Mouse (Mus musculus): Measurements from ENCODE around the gene Olfml3. TPM values are rescaled to one million over a fixed set of nuclear protein-coding genes. Genes with fewer than 3 reads are reported as not detected.

Olfml3 gene
- polyA plus RNA-seq, 2 experiments = 52.0 to 82.5 TPM

- DNase-seq (ENCODE audit: low spot score) (peak; percentile 76), ATAC-seq (ENCODE audit: low FRiP score, low read depth) (no peak)
- no peak overlapping the region for H3K9ac ChIP-seq (ENCODE audit: low read depth, low read length, severe bottlenecking)
- H3K36me3 ChIP-seq (ENCODE audit: control insufficient read depth, insufficient read depth, low read length) = peaks cover 27% of the 10 kb centered on the region
- H3K9me3 ChIP-seq (ENCODE audit: control insufficient read depth, low read length) = no peaks in the 10 kb centered on the region
- 64% methylated on average over 9 of the region's 9 CpGs for WGBS
- TF ChIP-seq POLR2A (IDR thresholded peaks at IDR 0.05; ENCODE audit: borderline replicate concordance, extremely low read depth, insufficient read depth, insufficient read length) = no peak
- 0 out of 2 replicates have a peak overlapping the region, but pooled peaks have one; percentile 10 for H3K4me2 ChIP-seq (replicated peaks; ENCODE audit: low read depth, low read length, severe bottlenecking)
- no peak overlapping the region for H3K27ac ChIP-seq (replicated peaks; ENCODE audit: low read depth, low read length)
- H3K27me3 ChIP-seq (ENCODE audit: control insufficient read depth, insufficient read depth, low read length) = no peaks in the 10 kb centered on the region
- peaks cover 9% of the 10 kb centered on the region for H3K4me1 ChIP-seq (ENCODE audit: control insufficient read depth, insufficient read depth, low read length)
- no peak overlapping the region for H3K4me3 ChIP-seq (replicated peaks; ENCODE audit: low read length)
Observed at GRCm38 (mm10) chr3:103771531-103772130, 33.8 kb upstream of the Olfml3 start.

- Histone ChIP-seq H3K27me3 (ENCODE audit: control insufficient read depth, insufficient read depth, low read length) (no peaks in the 10 kb centered on the region), H3K4me3 (replicated peaks; ENCODE audit: low read length) (no peak overlapping the region), H3K4me1 (ENCODE audit: control insufficient read depth, insufficient read depth, low read length) (peaks cover 4% of the 10 kb centered on the region), H3K36me3 (ENCODE audit: control insufficient read depth, insufficient read depth, low read length) (peaks cover 54% of the 10 kb centered on the region), H3K4me2 (replicated peaks; ENCODE audit: low read depth, low read length, severe bottlenecking) (no peak overlapping the region), H3K27ac (replicated peaks; ENCODE audit: low read depth, low read length) (no peak overlapping the region), H3K9me3 (ENCODE audit: control insufficient read depth, low read length) (no peaks in the 10 kb centered on the region), H3K9ac (ENCODE audit: low read depth, low read length, severe bottlenecking) (no peak overlapping the region)
- ATAC-seq (ENCODE audit: low FRiP score, low read depth) = no peak
- TF ChIP-seq POLR2A (IDR thresholded peaks at IDR 0.05; ENCODE audit: borderline replicate concordance, extremely low read depth, insufficient read depth, insufficient read length) = no peak
- no peak for DNase-seq (ENCODE audit: low spot score)
- 78% methylated on average over 3 of the region's 3 CpGs for WGBS
Observed at GRCm38 (mm10) chr3:103766789-103767188, 29.0 kb upstream of the Olfml3 start.

DNA sequence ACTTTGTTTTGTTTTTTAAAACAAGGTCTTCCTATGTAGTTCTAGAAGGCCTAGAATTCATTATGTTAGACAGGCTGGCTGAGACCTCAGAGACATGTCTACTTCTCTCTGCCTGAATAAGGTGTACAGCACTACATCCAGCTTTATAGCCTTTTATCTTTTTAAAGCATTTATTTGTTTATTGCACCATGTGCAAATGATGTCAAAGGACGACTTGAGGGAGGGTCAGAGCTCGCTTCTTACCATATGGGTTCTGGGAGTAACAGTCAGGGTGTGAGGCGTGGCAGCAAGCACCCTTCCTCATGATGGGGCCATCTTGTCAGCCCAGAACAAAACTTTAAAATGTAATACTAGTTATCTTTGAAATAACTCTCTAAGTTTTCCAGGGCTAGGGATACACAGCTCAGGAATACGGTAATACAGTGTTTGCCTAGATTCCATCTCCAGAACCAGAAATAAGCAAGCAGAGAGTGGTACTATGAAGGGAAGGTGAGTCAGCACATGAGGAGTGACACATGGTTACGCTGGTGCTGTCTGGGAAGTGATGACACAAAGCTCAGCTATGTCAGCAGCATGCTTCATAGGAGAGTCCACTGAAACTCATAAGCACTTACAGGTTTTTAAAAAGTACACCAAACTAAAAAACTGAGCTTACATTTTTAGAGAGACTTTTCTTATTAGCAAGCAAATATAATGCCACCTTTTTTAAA, 21.6 kb upstream of the Olfml3 start:
- no peak overlapping the region for H3K4me2 ChIP-seq (replicated peaks; ENCODE audit: low read depth, low read length, severe bottlenecking)
- H3K4me3 ChIP-seq (replicated peaks; ENCODE audit: low read length) = no peak overlapping the region
- no peak for TF ChIP-seq POLR2A (IDR thresholded peaks at IDR 0.05; ENCODE audit: borderline replicate concordance, extremely low read depth, insufficient read depth, insufficient read length)
- no peaks in the 10 kb centered on the region for H3K9me3 ChIP-seq (ENCODE audit: control insufficient read depth, low read length)
- H3K9ac ChIP-seq (ENCODE audit: low read depth, low read length, severe bottlenecking) = no peak overlapping the region
- no peaks in the 10 kb centered on the region for H3K27me3 ChIP-seq (ENCODE audit: control insufficient read depth, insufficient read depth, low read length)
- H3K36me3 ChIP-seq (ENCODE audit: control insufficient read depth, insufficient read depth, low read length) = peaks cover 78% of the 10 kb centered on the region
- 84% methylated on average over 5 of the region's 5 CpGs for WGBS
- ATAC-seq (ENCODE audit: low FRiP score, low read depth) (no peak), DNase-seq (ENCODE audit: low spot score) (no peak)
- H3K27ac ChIP-seq (replicated peaks; ENCODE audit: low read depth, low read length) = no peak overlapping the region
- H3K4me1 ChIP-seq (ENCODE audit: control insufficient read depth, insufficient read depth, low read length) = no peaks in the 10 kb centered on the region

DNA sequence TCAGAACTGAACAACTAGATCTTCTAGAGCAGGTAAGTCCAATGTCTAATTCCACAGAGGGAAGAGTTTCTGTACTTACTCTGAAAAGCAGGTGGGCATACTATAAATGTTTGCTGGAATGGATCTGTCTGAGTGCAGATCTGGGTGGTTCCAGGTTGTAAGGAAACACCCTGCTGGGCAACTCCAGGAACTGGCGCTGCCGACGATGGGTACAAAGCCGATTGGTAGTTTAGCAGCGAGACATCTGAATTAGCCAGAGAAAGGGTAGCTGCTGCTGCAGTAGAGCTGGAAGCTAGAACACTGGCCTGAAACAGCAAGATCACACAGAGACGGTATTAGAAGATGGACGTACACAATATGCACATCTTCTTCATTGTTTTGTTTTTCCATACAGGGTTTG, 20.7 kb upstream of the Olfml3 start:
- no peaks in the 10 kb centered on the region for H3K4me1 ChIP-seq (ENCODE audit: control insufficient read depth, insufficient read depth, low read length)
- H3K9ac ChIP-seq (ENCODE audit: low read depth, low read length, severe bottlenecking) = no peak overlapping the region
- no peak overlapping the region for H3K4me3 ChIP-seq (replicated peaks; ENCODE audit: low read length)
- peaks cover 79% of the 10 kb centered on the region for H3K36me3 ChIP-seq (ENCODE audit: control insufficient read depth, insufficient read depth, low read length)
- DNase-seq (ENCODE audit: low spot score) (no peak), ATAC-seq (ENCODE audit: low FRiP score, low read depth) (no peak)
- no peak overlapping the region for H3K27ac ChIP-seq (replicated peaks; ENCODE audit: low read depth, low read length)
- no peaks in the 10 kb centered on the region for H3K27me3 ChIP-seq (ENCODE audit: control insufficient read depth, insufficient read depth, low read length)
- no peaks in the 10 kb centered on the region for H3K9me3 ChIP-seq (ENCODE audit: control insufficient read depth, low read length)
- no peak overlapping the region for H3K4me2 ChIP-seq (replicated peaks; ENCODE audit: low read depth, low read length, severe bottlenecking)
- WGBS = 78% methylated on average over 7 of the region's 7 CpGs
- TF ChIP-seq POLR2A (IDR thresholded peaks at IDR 0.05; ENCODE audit: borderline replicate concordance, extremely low read depth, insufficient read depth, insufficient read length) = no peak

DNA sequence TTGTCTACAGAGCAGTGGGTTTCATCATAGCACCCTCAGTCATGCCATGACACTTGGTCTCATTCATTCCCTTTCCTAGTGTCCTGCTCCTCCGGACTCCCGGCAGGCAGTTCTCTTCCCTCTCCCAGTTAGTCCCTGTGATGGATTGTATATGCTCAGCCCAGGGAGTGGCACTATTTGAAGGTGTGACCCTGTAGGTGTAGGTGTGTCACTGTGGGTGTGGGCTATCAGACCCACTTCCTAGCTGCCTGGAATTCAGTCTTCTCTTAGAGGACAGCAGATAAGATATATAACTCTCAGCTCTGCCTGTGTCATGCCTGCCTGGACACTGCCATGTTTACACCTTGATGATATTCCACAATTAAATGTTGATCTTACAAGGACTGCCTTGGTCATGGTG, 19.1 kb upstream of the Olfml3 start:
- Histone ChIP-seq H3K4me3 (replicated peaks; ENCODE audit: low read length) (no peak overlapping the region), H3K36me3 (ENCODE audit: control insufficient read depth, insufficient read depth, low read length) (peaks cover 81% of the 10 kb centered on the region), H3K4me2 (replicated peaks; ENCODE audit: low read depth, low read length, severe bottlenecking) (no peak overlapping the region), H3K9ac (ENCODE audit: low read depth, low read length, severe bottlenecking) (no peak overlapping the region), H3K27ac (replicated peaks; ENCODE audit: low read depth, low read length) (no peak overlapping the region), H3K27me3 (ENCODE audit: control insufficient read depth, insufficient read depth, low read length) (no peaks in the 10 kb centered on the region), H3K9me3 (ENCODE audit: control insufficient read depth, low read length) (no peaks in the 10 kb centered on the region), H3K4me1 (ENCODE audit: control insufficient read depth, insufficient read depth, low read length) (no peaks in the 10 kb centered on the region)
- TF ChIP-seq POLR2A (IDR thresholded peaks at IDR 0.05; ENCODE audit: borderline replicate concordance, extremely low read depth, insufficient read depth, insufficient read length) = no peak
- WGBS = 97% methylated on average over 2 of the region's 2 CpGs
- ATAC-seq (ENCODE audit: low FRiP score, low read depth) (no peak), DNase-seq (ENCODE audit: low spot score) (no peak)

Data from limb, embryonic 14.5 days (tissue).